Mouse (Mus musculus) liver, embryonic 11.5 days (tissue): ENCODE results near the gene Fbxo9. TPM values are rescaled to one million over a fixed set of nuclear protein-coding genes. Genes with fewer than 3 reads are reported as not detected.
"Not testable (repeated sequence)": the region's sequence is repeated elsewhere in the genome, so short reads cannot be mapped to it uniquely, and the experiment has no call there.

ENCODE experiments used
- ATAC-seq: fragments of 200-750 bp; cut with Nextera tagmentation; replicated peaks from 2 replicates; pipeline ENCODE4 v1.8.0; 2017; ENCODE audit warnings: moderate number of reproducible peaks, mild to moderate bottlenecking, moderate TSS enrichment, moderate library complexity; ENCODE audit not compliant: low FRiP score
- DNase-seq: peaks from one replicate; pipeline ENCODE4 v3.0.0-alpha.2; 2017; ENCODE audit warnings: low spot score
- H3K27ac ChIP-seq: fragments of 300-500 bp; sonication (generic); 2 replicates; pipeline ENCODE4 v1.5.1; 2014; ENCODE audit warnings: mild to moderate bottlenecking, low read depth, low read length, control low read depth
- H3K27me3 ChIP-seq: fragments of 300-500 bp; sonication (generic); replicated peaks from 2 replicates; pipeline ENCODE4 v1.6.1; 2014; ENCODE audit warnings: low read length, mixed read lengths; ENCODE audit not compliant: control insufficient read depth, insufficient read depth
- H3K36me3 ChIP-seq: fragments of 300-500 bp; sonication (generic); 2 replicates; pipeline ENCODE4 v1.6.1; 2014; ENCODE audit warnings: mild to moderate bottlenecking, low read length, moderate library complexity, mixed read lengths; ENCODE audit not compliant: control insufficient read depth, insufficient read depth
- H3K4me1 ChIP-seq: fragments of 300-500 bp; sonication (generic); replicated peaks from 2 replicates; pipeline ENCODE4 v1.6.1; 2014; ENCODE audit warnings: low read length, mixed read lengths; ENCODE audit not compliant: control insufficient read depth, insufficient read depth
- H3K4me2 ChIP-seq: fragments of 300-500 bp; sonication (generic); 2 replicates; pipeline ENCODE4 v1.6.1; 2014; ENCODE audit warnings: mild to moderate bottlenecking, control low read depth, moderate library complexity
- H3K4me3 ChIP-seq: fragments of 300-500 bp; sonication (generic); 2 replicates; pipeline ENCODE4 v1.5.1; 2014; ENCODE audit warnings: low read depth, low read length, control low read depth
- H3K9ac ChIP-seq: fragments of 300-500 bp; sonication (generic); 2 replicates; pipeline ENCODE4 v1.6.1; 2014; ENCODE audit warnings: low read depth, low read length, control low read depth
- H3K9me3 ChIP-seq: fragments of 300-500 bp; sonication (generic); 2 replicates; pipeline ENCODE4 v1.6.1; 2016; ENCODE audit warnings: low read length, inconsistent platforms, mixed read lengths; ENCODE audit not compliant: control insufficient read depth
- WGBS: fragments of 180-500 bp; shearing (Covaris S2); extraction: QIAGEN DNeasy Blood & Tissue Kit; methylation state at CpG from one replicate; pipeline ENCODE4 v1.1.7; 2014; 5-methylcytosine and 5-hydroxymethylcytosine counted together
- polyA plus RNA-seq: library from polyadenylated mRNA; unstranded; fragments of >200 nt; fragmentation: Nextera tagmentation; extraction: Ambion mirVana; gene quantifications from 2 replicates; pipeline ENCODE4 v1.2.1, GENCODE M21; 2014

The Fbxo9 gene
- polyA plus RNA-seq, 1 experiment from 2014 or later = 56.6 TPM

DNA sequence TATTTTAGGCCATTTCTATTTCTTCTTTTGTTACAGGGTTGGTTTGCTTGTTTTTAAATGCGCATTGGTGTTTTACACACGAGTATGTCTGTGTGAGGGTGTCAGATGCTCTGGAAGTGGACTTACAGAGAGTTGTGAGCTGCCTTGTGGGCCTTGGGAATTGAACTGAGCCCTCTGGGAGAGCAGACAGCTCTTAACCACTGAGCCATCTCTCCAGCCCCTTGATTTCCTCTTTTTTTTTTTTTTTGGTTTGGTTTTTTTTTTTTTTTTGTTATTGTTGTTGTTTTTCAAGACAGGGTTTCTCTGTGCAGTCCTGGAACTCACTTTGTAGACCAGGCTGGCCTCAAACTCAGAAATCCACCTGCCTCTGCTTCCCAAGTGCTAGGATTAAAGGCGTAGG, 35.6 kb downstream of the Fbxo9 start:
- 80% methylated on average over 3 of the region's 3 CpGs for WGBS

DNA sequence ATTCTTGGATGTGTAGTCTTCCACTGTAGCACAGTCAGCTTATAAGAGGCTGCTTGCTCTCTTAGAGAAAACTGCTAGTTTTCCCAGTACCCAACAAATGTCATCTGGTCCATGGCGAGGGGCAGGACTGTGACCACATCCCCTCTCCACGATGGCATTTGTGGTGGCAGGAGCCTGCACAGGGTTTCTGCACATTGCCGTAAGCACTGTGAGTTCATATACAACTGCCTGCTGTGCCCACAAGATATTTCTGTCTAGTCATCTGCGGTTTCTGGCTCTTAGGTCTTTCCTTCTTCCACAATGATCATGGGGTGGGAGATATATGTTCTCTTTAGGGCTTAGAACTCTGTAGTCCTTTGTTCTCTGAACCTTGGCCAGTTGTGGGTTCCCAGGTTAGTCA, 37.2 kb downstream of the Fbxo9 start:
- no peak overlapping the region for H3K27ac ChIP-seq
- H3K4me1 ChIP-seq = no peaks in the 10 kb centered on the region
- H3K36me3 ChIP-seq = no peaks in the 10 kb centered on the region
- no peak for ATAC-seq
- no peak for DNase-seq
- no peaks in the 10 kb centered on the region for H3K27me3 ChIP-seq
- 76% methylated on average over 4 of the region's 4 CpGs for WGBS
- no peak overlapping the region for H3K4me2 ChIP-seq
- H3K9ac ChIP-seq = no peak overlapping the region
- H3K4me3 ChIP-seq = no peak overlapping the region
- no peaks in the 10 kb centered on the region for H3K9me3 ChIP-seq

More for the DNA sequence above, 35.6 kb downstream of the Fbxo9 start:
- not testable (repeated sequence) for ATAC-seq, H3K4me2 ChIP-seq, H3K36me3 ChIP-seq, H3K4me1 ChIP-seq, H3K27ac ChIP-seq, DNase-seq, H3K9me3 ChIP-seq, H3K9ac ChIP-seq, H3K27me3 ChIP-seq, H3K4me3 ChIP-seq

DNA sequence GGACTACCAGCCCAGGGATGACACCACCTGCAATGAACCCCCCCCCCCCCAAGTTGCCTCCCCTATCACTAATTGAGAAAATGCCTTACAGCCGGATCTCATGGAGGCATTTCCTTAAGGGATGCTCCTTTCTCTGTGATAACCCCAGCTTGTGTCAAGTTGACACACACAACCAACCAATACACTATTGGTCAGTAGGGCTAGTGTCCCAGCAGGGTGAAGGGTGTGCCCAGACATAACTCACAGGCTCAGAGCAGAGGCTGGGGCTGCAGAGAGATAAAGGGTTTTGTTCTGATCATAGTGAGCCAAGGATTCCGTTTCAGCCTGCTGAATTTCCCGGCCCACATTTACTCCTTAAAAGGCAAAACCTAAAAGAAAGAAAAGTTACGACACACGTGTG, 38.4 kb downstream of the Fbxo9 start:
- 74% methylated on average over 5 of the region's 5 CpGs for WGBS
- H3K9me3 ChIP-seq = no peaks in the 10 kb centered on the region
- H3K9ac ChIP-seq = no peak overlapping the region
- DNase-seq = no peak
- H3K4me1 ChIP-seq = no peaks in the 10 kb centered on the region
- no peak overlapping the region for H3K27ac ChIP-seq
- no peak overlapping the region for H3K4me3 ChIP-seq
- no peak for ATAC-seq
- H3K4me2 ChIP-seq = no peak overlapping the region
- no peaks in the 10 kb centered on the region for H3K27me3 ChIP-seq
- H3K36me3 ChIP-seq = no peaks in the 10 kb centered on the region

DNA sequence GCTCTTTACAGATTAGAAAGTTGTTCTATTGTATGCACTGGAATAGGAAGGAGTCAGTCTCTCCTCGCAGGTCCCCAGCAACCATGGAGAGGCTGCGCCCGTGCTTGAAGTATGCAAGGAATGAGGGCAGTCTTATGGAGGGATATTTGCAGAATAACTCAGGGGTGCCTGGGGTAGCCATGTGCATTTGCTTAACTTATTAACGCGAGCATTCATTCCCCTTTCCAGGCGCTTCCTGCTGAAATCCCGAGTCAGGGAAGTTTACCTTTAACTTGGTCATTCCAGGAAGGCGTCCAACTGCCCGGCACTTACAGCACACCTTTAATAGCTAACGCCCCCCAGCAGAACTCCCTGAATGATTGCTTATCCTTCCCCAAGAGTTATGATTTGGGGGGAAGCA, 44.7 kb downstream of the Fbxo9 start:
- 71% methylated on average over 10 of the region's 10 CpGs for WGBS
- ATAC-seq = no peak
- H3K9me3 ChIP-seq = no peaks in the 10 kb centered on the region
- no peak for DNase-seq
- no peaks in the 10 kb centered on the region for H3K27me3 ChIP-seq
- H3K9ac ChIP-seq = no peak overlapping the region
- H3K4me1 ChIP-seq = peaks cover 5% of the 10 kb centered on the region; the same call in 1 of the 2 replicates
- no peak overlapping the region for H3K27ac ChIP-seq
- no peak overlapping the region for H3K4me2 ChIP-seq
- H3K36me3 ChIP-seq = no peaks in the 10 kb centered on the region
- H3K4me3 ChIP-seq = no peak overlapping the region

DNA sequence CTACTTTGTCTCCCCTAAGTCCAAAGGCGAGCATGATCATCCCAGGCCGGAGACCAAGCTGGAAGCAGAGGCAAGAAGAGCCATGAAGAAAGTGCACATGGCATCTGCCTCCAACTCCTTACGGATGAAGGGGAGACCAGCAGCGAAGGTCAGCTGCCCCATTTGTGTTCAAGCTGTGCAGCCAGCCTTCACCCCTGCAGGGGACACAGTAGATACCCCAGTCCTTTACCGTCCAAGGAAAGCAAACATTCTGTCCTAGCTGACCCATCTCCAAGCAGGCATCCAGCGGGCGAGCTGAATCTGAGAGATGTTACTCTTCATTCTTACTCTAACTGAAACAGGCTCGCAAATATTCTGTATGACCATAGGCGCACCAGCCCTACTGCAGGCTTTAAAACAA, 46.5 kb downstream of the Fbxo9 start:
- no peak for DNase-seq
- peaks cover 10% of the 10 kb centered on the region for H3K4me1 ChIP-seq
- 82% methylated on average over 9 of the region's 9 CpGs for WGBS
- H3K9ac ChIP-seq = no peak overlapping the region
- no peak overlapping the region for H3K4me2 ChIP-seq
- no peaks in the 10 kb centered on the region for H3K36me3 ChIP-seq
- no peak overlapping the region; the same call in 1 of the 2 replicates for H3K27ac ChIP-seq
- H3K9me3 ChIP-seq = no peaks in the 10 kb centered on the region
- no peaks in the 10 kb centered on the region for H3K27me3 ChIP-seq
- no peak overlapping the region for H3K4me3 ChIP-seq
- no peak for ATAC-seq

DNA sequence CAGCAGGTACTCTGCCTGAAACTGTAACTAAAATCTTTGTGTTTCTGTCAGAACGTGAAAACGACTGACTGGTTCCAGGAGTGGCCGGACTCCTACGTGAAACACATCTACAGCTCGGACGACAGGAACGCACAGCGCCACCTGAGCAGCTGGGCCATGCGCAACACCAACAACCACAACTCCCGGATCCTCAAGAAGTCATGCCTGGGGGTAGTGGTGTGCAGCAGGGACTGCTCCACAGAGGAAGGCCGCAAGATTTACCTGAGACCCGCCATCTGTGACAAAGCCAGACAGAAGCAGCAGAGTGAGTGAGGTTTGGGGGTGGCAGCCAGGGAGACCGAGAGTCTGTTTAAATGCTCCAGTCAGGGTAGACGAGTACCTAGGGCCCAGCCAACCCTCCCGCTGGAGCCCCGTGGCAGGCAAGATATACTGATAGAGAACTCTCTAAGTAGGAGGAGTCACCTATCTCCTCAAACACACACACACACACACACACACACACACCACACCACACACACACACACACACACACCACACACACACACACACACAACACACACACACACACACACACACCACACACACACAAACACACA, 49.2 kb downstream of the Fbxo9 start:
- Histone ChIP-seq H3K4me2 (no peak overlapping the region), H3K36me3 (no peaks in the 10 kb centered on the region), H3K4me3 (no peak overlapping the region), H3K4me1 (peaks cover 10% of the 10 kb centered on the region), H3K27me3 (no peaks in the 10 kb centered on the region), H3K9ac (no peak overlapping the region), H3K27ac (no peak overlapping the region), H3K9me3 (no peaks in the 10 kb centered on the region)
- WGBS = 75% methylated on average over 16 of the region's 16 CpGs
- DNase-seq = no peak
- peak; percentile 87 for ATAC-seq

DNA sequence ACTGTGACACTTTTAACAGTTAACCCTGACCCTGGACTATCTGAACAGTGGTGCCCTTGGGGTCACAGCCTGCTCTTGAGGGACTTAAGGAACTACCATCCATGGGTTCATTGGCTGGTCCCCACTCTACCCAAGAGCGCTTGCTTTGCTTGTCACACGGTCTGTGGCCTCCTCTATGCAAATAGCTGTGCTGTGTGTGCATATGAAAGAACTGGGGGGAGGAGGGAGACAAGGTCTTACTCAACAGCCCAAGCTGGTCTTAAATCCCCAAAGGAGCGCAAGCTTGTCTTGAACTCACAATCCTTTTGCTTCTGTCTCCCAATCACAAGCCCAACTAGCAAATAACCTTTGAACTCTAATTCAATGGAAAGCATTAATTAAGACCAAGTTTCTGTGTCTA, 54.6 kb downstream of the Fbxo9 start:
- ATAC-seq (no peak), DNase-seq (no peak)
- Histone ChIP-seq H3K4me2 (no peak overlapping the region), H3K4me1 (peaks cover 6% of the 10 kb centered on the region), H3K36me3 (no peaks in the 10 kb centered on the region), H3K4me3 (no peak overlapping the region), H3K27ac (no peak overlapping the region), H3K27me3 (no peaks in the 10 kb centered on the region), H3K9ac (no peak overlapping the region), H3K9me3 (no peaks in the 10 kb centered on the region)
- 84% methylated on average over 3 of the region's 3 CpGs for WGBS

DNA sequence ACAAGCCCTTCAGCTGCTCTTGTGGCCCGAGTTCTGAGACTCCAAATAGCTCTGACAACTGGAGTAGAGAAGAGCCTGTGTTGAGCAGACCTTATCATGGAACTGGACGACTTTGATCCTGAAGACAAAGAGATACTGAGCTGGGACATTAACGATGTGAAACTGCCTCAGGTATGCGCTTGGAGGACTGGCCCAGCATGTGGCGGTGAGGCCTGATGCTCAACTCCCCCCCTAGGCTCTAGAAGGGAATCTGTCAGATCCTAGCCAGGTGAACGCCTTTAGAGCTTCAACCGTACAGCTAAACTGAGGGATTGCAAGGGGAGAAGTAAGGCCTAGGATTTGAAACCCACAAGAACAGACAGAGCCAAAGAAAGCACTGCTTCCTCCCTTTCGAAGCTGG, 55.0 kb downstream of the Fbxo9 start:
- Histone ChIP-seq H3K4me1 (peaks cover 2% of the 10 kb centered on the region; the same call in 1 of the 2 replicates), H3K27ac (no peak overlapping the region), H3K4me2 (no peak overlapping the region), H3K9ac (no peak overlapping the region), H3K4me3 (no peak overlapping the region), H3K36me3 (no peaks in the 10 kb centered on the region), H3K9me3 (no peaks in the 10 kb centered on the region), H3K27me3 (no peaks in the 10 kb centered on the region)
- 74% methylated on average over 8 of the region's 8 CpGs for WGBS
- ATAC-seq (no peak), DNase-seq (no peak)

DNA sequence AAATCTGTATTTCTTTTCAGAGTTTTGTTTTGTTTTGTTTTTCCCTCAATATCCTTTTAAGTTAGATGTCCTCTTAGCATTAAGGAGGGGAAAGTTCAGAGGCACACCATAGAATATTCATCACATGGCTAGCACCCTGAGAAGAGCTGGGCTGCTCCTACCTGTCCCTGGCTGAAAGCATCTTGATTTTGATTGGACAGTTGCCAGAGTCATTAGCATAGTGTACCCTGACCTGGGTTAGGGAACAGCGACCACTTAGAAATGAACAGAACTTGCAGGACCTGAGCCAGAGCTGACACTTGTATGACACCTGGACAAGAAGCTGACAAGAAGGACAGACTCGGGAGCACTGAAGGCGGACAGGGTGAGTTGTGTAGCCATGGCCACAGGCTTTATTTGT, 57.2 kb downstream of the Fbxo9 start, which contains the start of gene Gcm1:
Gene Gcm1, plus strand, starts transcription at position 248 of the 400 bp plus-strand sequence.
- Histone ChIP-seq H3K9me3 (no peaks in the 10 kb centered on the region), H3K4me1 (no peaks in the 10 kb centered on the region), H3K4me3 (no peak within 1 kb of the TSS), H3K9ac (no peak within 1 kb of the TSS), H3K27me3 (no peaks in the 10 kb centered on the region), H3K4me2 (no peak within 1 kb of the TSS), H3K36me3 (no peaks in the 10 kb centered on the region), H3K27ac (no peak within 1 kb of the TSS)
- DNase-seq = no peak
- WGBS = 52% methylated on average over 3 of the region's 3 CpGs
- no peak for ATAC-seq
